Comparison of ENCODE assay signal across 27 mouse cellular contexts in genomic region chr7:66176256-66176655, GRCm38 (mm10).
DNase-seq lines count a peak whose midpoint lies in the region; ATAC-seq and TF ChIP-seq lines count a peak whose summit lies in the region.
"Had no signal": no experiment of that assay in that cellular context is flagged by ENCODE, and none has a peak within 500 bp of the region (broad histone marks: within the 10 kb centered on the region; RNA-seq: fewer than 3 reads in every experiment).

No protein-coding gene starts in this region.

- no peak; the same call in 1 of the 2 replicates for ATAC-seq in liver, embryonic 12.5 days
- ATAC-seq in liver, embryonic 11.5 days (replicated peaks; ENCODE audit: low FRiP score) = no peak
- ATAC-seq in liver, embryonic 16.5 days (ENCODE audit: low read depth) = no peak
- ATAC-seq: forebrain, embryonic 13.5 days; intestine, postnatal 0 days; lung, postnatal 0 days had no signal

- WGBS in liver, embryonic 12.5 days (ENCODE audit: insufficient replicate concordance) = 82% methylated on average over 4 of the region's 4 CpGs
- 85% methylated on average over 4 of the region's 4 CpGs for WGBS in liver, embryonic 11.5 days
- 90% methylated on average over 4 of the region's 4 CpGs for WGBS in thymus, adult 2 months
- 67% methylated on average over 4 of the region's 4 CpGs for WGBS in liver, embryonic 16.5 days (ENCODE audit: insufficient replicate concordance)

- TF ChIP-seq POLR2A in thymus, adult 2 months (IDR thresholded peaks at IDR 0.05; ENCODE audit: control insufficient read depth, extremely low read depth, insufficient read depth, low read length, poor library complexity) = no peak

- peaks cover 49% of the 10 kb centered on the region for H3K36me3 ChIP-seq in liver, embryonic 12.5 days
- H3K36me3 ChIP-seq in liver, embryonic 11.5 days (ENCODE audit: control insufficient read depth, insufficient read depth, low read length) = peaks cover 27% of the 10 kb centered on the region; the same call in 1 of the 2 replicates
- H3K36me3 ChIP-seq in thymus, adult 2 months (ENCODE audit: control insufficient read depth, insufficient read depth, low read length) = peaks cover 13% of the 10 kb centered on the region
- peaks cover 10% of the 10 kb centered on the region for H3K36me3 ChIP-seq in liver, embryonic 16.5 days (ENCODE audit: control insufficient read depth, insufficient read depth)

- no peak for DNase-seq in liver, embryonic 11.5 days (ENCODE audit: low spot score)
- no peak for DNase-seq in thymus, adult 2 months
- no peak for DNase-seq in thymus, postnatal 4 days
- DNase-seq in lung, postnatal 36 days = no peak
- no peak for DNase-seq in layer of hippocampus, adult 8-10 months (ENCODE audit: low spot score in 2 of 2)
- DNase-seq in layer of hippocampus, adult 18-20 months (ENCODE audit: low spot score in 2 of 2) = no peak
- DNase-seq: adrenal gland, postnatal 25 days; cerebellum, adult 2 months; cerebellum, postnatal 14 days; gastrocnemius, postnatal 25 days; heart, postnatal 10 days; kidney, postnatal 25 days; midbrain, embryonic 14.5 days; right cerebral cortex, postnatal 4 days had no signal

- H3K27ac ChIP-seq in liver, embryonic 12.5 days = peak overlapping the region; percentile 41; the same call in 1 of the 2 replicates
- H3K27ac ChIP-seq in liver, embryonic 11.5 days (ENCODE audit: low read depth, low read length) = no peak overlapping the region; the same call in 1 of the 2 replicates
- H3K27ac ChIP-seq in thymus, adult 2 months (ENCODE audit: control insufficient read depth, insufficient read depth, low read length) = peak overlapping the region; percentile 26; the same call in 1 of the 2 replicates
- H3K27ac ChIP-seq in liver, embryonic 16.5 days (ENCODE audit: low read length) = peak overlapping the region; percentile 26; the same call in 1 of the 2 replicates
- H3K27ac ChIP-seq: forebrain, embryonic 13.5 days; heart, adult 2 months; heart, embryonic 13.5 days; hindbrain, embryonic 14.5 days; layer of hippocampus, adult 2 months; limb, embryonic 13.5 days; macrophage; stomach, postnatal 0 days had no signal

- peaks cover 56% of the 10 kb centered on the region for H3K4me1 ChIP-seq in liver, embryonic 12.5 days
- H3K4me1 ChIP-seq in liver, embryonic 11.5 days (replicated peaks; ENCODE audit: control insufficient read depth, insufficient read depth, low read length) = peaks cover 11% of the 10 kb centered on the region
- H3K4me1 ChIP-seq in thymus, adult 2 months (replicated peaks; ENCODE audit: control insufficient read depth, insufficient read depth, low read length) = peaks cover 35% of the 10 kb centered on the region
- peaks cover 15% of the 10 kb centered on the region for H3K4me1 ChIP-seq in liver, embryonic 16.5 days (ENCODE audit: control insufficient read depth, low read depth, low read length)

- no peaks in the 10 kb centered on the region for H3K27me3 ChIP-seq in liver, embryonic 12.5 days (replicated peaks)
- no peaks in the 10 kb centered on the region for H3K27me3 ChIP-seq in liver, embryonic 11.5 days (replicated peaks; ENCODE audit: control insufficient read depth, insufficient read depth, low read length)
- H3K27me3 ChIP-seq in thymus, adult 2 months (ENCODE audit: control insufficient read depth, insufficient read depth, low read length) = no peaks in the 10 kb centered on the region
- H3K27me3 ChIP-seq in liver, embryonic 16.5 days (ENCODE audit: control insufficient read depth, insufficient read depth, low read depth, low read length) = no peaks in the 10 kb centered on the region
- H3K27me3 ChIP-seq: forebrain, embryonic 13.5 days; heart, embryonic 13.5 days; limb, embryonic 13.5 days had no signal

- no peak for TF ChIP-seq CTCF in thymus, adult 2 months (IDR thresholded peaks at IDR 0.05; ENCODE audit: borderline replicate concordance, control insufficient read depth, extremely low read depth, insufficient read depth, low read length, poor library complexity)

- H3K4me3 ChIP-seq in liver, embryonic 12.5 days = no peak overlapping the region
- no peak overlapping the region for H3K4me3 ChIP-seq in liver, embryonic 11.5 days (ENCODE audit: low read depth, low read length)
- no peak overlapping the region for H3K4me3 ChIP-seq in thymus, adult 2 months (ENCODE audit: control insufficient read depth, insufficient read depth, low read length)
- H3K4me3 ChIP-seq in liver, embryonic 16.5 days (ENCODE audit: low read depth, low read length) = no peak overlapping the region
- H3K4me3 ChIP-seq: erythroblast, embryonic 14.5 days; forebrain, embryonic 13.5 days; heart, adult 2 months; heart, embryonic 13.5 days; layer of hippocampus, adult 2 months; limb, embryonic 13.5 days had no signal

- no peak overlapping the region for H3K4me2 ChIP-seq in liver, embryonic 12.5 days
- H3K4me2 ChIP-seq in liver, embryonic 11.5 days = no peak overlapping the region
- H3K4me2 ChIP-seq in liver, embryonic 16.5 days (ENCODE audit: low read depth, low read length) = no peak overlapping the region
- H3K4me2 ChIP-seq: forebrain, embryonic 13.5 days; heart, embryonic 13.5 days; hindbrain, embryonic 14.5 days; limb, embryonic 13.5 days had no signal

- no peak overlapping the region for H3K9ac ChIP-seq in liver, embryonic 12.5 days
- H3K9ac ChIP-seq in liver, embryonic 11.5 days (ENCODE audit: low read depth, low read length) = no peak overlapping the region
- H3K9ac ChIP-seq in liver, embryonic 16.5 days (ENCODE audit: low read depth, low read length) = no peak overlapping the region
- H3K9ac ChIP-seq: forebrain, embryonic 13.5 days; heart, embryonic 13.5 days; hindbrain, embryonic 14.5 days; limb, embryonic 13.5 days had no signal

- H3K9me3 ChIP-seq in liver, embryonic 12.5 days (replicated peaks) = no peaks in the 10 kb centered on the region
- no peaks in the 10 kb centered on the region for H3K9me3 ChIP-seq in liver, embryonic 11.5 days (ENCODE audit: control insufficient read depth, low read length)
- no peaks in the 10 kb centered on the region for H3K9me3 ChIP-seq in liver, embryonic 16.5 days (replicated peaks; ENCODE audit: control insufficient read depth, low read length)
- H3K9me3 ChIP-seq: forebrain, embryonic 13.5 days; heart, embryonic 13.5 days; limb, embryonic 13.5 days had no signal
